Mouse (Mus musculus): ENCODE data around the gene Phex. TPM values are rescaled to one million over a fixed set of nuclear protein-coding genes. Genes with fewer than 3 reads are reported as not detected.

The Phex gene
- total RNA-seq, 2 experiments from 2014 or later, result 0.08 to 0.11 TPM

- DNase-seq, result no peak
- intact Hi-C loops (cut with DNase I), result loop anchor here (2.0 kb wide), 1 partner anchor 395 kb away; no protein-coding TSS in a partner anchor
Observed at GRCm38 (mm10) chrX:157308171-157308570, 106.9 kb downstream of the Phex start.

- intact Hi-C loops (cut with DNase I), result no loop called here
- no peak for DNase-seq
Observed at GRCm38 (mm10) chrX:157307411-157307810, 107.7 kb downstream of the Phex start.

- intact Hi-C loops (cut with DNase I), result no loop called here
Observed at GRCm38 (mm10) chrX:157306796-157307405, 108.2 kb downstream of the Phex start.

DNA sequence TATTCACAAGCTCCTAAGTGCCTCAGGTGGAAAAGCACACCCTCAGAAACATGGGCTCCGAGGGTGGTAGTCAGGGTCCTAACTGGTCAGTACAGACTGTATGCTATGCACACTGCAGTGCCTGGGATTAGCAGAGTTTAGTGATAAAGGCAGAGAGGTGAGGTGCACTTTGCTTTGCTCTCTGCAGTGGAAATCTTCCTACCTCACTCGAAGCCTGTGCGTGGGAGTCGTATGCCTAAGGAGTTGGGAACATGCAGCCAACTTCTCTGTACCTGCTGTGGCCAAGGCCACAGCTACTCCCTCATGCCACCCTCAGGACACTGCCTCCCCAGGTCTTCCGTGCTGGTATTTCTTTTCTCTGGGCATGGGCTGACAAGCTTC is 109.3 kb downstream of the Phex start:
- intact Hi-C loops (cut with DNase I), result no loop called here

More at GRCm38 (mm10) chrX:157306796-157307405, 108.2 kb downstream of the Phex start:
- DNase-seq, result no peak

DNA sequence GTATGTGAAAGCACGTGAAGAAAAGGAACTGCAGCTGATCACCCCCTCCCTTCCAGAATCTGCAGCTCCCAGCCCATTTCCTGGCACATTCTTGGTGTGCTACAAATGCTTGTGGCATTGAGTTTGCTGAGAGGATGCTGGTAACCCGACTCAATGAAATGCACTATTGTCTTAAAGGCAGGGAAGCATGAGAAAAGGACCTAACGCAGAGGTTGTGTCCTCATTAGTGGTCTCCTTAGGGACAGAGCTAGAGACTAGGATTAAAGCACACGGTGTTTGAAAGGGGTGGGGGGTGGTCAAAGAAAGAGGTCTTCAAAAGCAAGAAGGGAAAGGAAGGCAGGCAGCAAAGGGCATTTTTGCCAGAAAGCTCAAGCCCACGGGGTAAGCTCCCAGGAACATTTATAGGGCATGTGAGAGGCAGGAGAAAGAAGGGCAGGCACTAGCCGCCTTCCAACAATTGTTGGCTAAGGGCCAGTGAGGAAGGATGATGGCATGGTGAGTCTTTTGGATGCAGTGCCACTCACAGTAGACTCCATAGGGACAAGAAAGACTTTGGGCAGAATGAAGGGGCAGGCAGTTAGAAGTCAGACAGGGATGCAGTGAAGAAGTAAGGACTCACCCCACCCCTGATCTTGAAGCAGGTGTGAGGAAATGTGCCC is 109.8 kb downstream of the Phex start:
- intact Hi-C loops (cut with DNase I), result no loop called here

More for the DNA sequence above, 109.3 kb downstream of the Phex start:
- no peak for DNase-seq

GRCm38 (mm10) chrX:157292411-157292810 is 122.7 kb downstream of the Phex start:
- intact Hi-C loops (cut with DNase I), result no loop called here
- DNase-seq, result no peak

More for the DNA sequence above, 109.8 kb downstream of the Phex start:
- no peak for DNase-seq

- no peak for DNase-seq
- intact Hi-C loops (cut with DNase I), result no loop called here
Observed at GRCm38 (mm10) chrX:157276581-157276980, 138.5 kb downstream of the Phex start.

GRCm38 (mm10) chrX:157273291-157273690 is 141.8 kb downstream of the Phex start:
- intact Hi-C loops (cut with DNase I), result no loop called here
- no peak for DNase-seq

GRCm38 (mm10) chrX:157271609-157272008 is 143.5 kb downstream of the Phex start:
- intact Hi-C loops (cut with DNase I), result no loop called here

DNA sequence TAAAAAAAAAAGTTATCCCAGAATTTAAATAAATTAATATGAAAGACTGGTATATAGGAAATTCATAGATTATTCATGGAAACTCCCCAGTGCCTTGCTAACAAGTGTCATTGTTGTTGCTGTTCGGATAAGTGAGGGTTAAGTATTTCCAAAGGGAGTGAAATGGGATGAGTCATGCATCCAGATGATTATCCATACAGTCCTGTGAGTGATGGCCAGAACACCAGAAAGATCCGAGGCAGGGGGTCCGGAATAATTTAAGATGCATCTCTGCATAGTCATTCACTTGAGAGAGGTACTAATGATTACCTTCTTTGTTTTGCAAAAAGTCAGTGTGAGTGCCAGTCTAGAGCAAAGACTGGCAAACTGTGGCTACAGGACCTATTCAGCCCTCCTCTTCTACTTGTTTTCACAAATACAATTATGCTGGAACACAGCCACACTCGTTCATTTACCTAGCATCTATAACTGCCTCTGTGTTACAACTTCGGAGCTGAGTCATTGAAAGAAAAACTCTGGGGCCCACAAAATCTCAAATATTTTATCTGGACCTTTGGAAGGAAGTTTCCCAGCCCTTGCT is 145.3 kb downstream of the Phex start:
- no peak for DNase-seq
- intact Hi-C loops (cut with DNase I), result no loop called here

More at GRCm38 (mm10) chrX:157271609-157272008, 143.5 kb downstream of the Phex start:
- DNase-seq, result no peak

DNA sequence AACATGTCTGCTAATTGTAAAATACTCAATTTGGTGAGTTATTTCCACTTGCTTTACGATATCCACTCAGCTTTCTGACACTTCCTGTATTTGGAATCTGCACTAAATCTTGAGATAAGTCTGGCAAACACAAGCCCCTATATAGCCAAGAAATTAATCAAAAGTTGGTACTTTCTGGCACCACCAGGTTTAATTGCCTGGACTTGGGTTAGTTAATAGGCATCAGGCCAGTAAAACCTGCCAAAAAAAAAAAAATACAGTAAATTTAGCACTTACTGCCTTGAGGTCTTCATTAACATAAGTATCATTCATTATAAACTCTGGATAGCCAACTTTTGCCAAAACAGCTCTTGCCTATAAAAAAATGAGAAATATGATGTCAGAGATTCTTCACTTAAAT is 147.0 kb downstream of the Phex start:
- intact Hi-C loops (cut with DNase I), result no loop called here
- no peak for DNase-seq

GRCm38 (mm10) chrX:157202736-157203135 is 212.4 kb downstream of the Phex start:
- DNase-seq, result no peak
- intact Hi-C loops (cut with DNase I), result no loop called here

DNA sequence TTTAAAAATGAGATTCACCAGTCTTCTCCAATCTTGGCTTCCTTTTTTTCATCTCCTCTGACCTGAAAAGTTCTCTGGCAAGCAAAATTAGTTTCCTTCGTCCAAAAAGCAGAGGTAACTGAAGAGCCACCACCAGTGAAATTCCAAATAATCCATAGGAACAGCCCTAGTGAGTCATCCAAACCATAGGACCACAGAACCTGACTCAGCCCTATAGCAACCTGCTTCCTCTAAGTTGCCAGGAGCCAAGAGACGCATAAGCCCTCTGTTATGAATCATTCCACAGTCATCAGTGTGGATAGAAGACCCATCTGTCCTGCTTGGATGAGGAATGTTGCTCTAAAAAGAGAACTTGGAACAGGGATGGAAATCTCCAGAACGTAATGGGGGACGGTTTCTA is 230.9 kb downstream of the Phex start:
- no peak for DNase-seq
- intact Hi-C loops (cut with DNase I), result no loop called here

- intact Hi-C loops (cut with DNase I), result no loop called here
- no peak for DNase-seq
Observed at GRCm38 (mm10) chrX:157180845-157181244, 234.3 kb downstream of the Phex start.

- intact Hi-C loops (cut with DNase I), result no loop called here
- DNase-seq, result no peak
Observed at GRCm38 (mm10) chrX:157164142-157164541, 251.0 kb downstream of the Phex start.

- DNase-seq, result no peak
Observed at GRCm38 (mm10) chrX:157163394-157163793, 251.7 kb downstream of the Phex start.

DNA sequence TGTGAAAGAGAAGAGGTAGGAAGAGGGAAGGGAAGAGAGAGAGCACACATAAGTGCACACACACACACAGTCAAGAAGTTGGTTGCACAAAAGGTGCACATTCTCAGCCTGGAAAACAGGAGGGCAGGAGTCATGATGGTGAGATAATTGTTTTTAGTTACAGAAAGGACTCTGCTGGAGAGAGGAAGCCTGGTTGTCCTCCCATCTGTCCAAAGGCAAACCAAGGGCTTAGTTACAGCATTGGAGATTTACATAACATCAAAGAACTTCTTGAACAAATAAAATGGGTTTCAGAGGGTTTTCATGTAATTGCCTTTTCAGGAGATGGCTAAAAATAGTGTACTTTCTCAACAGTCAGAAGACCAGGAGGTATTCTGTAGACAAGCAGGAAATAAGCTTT is 270.4 kb downstream of the Phex start:
- DNase-seq, result no peak
- intact Hi-C loops (cut with DNase I), result no loop called here

More at GRCm38 (mm10) chrX:157163394-157163793, 251.7 kb downstream of the Phex start:
- intact Hi-C loops (cut with DNase I), result no loop called here

- DNase-seq, result no peak
- intact Hi-C loops (cut with DNase I), result no loop called here
Observed at GRCm38 (mm10) chrX:157139601-157140000, 275.5 kb downstream of the Phex start.

Data from heart, postnatal 36 days (tissue).